Mouse (Mus musculus) stomach, embryonic 15.5 days (tissue): ENCODE measurements around the gene Selenow. TPM values are rescaled to one million over a fixed set of nuclear protein-coding genes. Genes with fewer than 3 reads are reported as not detected.

Source experiments
- ATAC-seq: fragments of 200-750 bp; cut with Nextera tagmentation; 2 replicates; pipeline ENCODE4 v1.8.0; 2017; ENCODE audit warnings: low read depth, moderate number of reproducible peaks, moderate TSS enrichment; ENCODE audit not compliant: insufficient read depth, low FRiP score
- H3K27ac ChIP-seq: fragments of 300-500 bp; sonication (generic); 2 replicates; pipeline ENCODE4 v1.5.1; 2015; ENCODE audit warnings: mild to moderate bottlenecking, inconsistent platforms
- H3K27me3 ChIP-seq: fragments of 300-500 bp; sonication (generic); replicated peaks from 2 replicates; pipeline ENCODE4 v1.6.1; 2015; ENCODE audit warnings: inconsistent platforms
- H3K36me3 ChIP-seq: fragments of 300-500 bp; sonication (generic); 2 replicates; pipeline ENCODE4 v1.6.1; 2015; ENCODE audit warnings: inconsistent platforms
- H3K4me1 ChIP-seq: fragments of 300-500 bp; sonication (generic); 2 replicates; pipeline ENCODE4 v1.6.1; 2015; ENCODE audit warnings: inconsistent platforms
- H3K4me2 ChIP-seq: fragments of 300-500 bp; sonication (generic); 2 replicates; pipeline ENCODE4 v1.6.1; 2015; ENCODE audit warnings: mild to moderate bottlenecking, inconsistent platforms
- H3K4me3 ChIP-seq: fragments of 300-500 bp; sonication (generic); replicated peaks from 2 replicates; pipeline ENCODE4 v1.5.1; 2015; ENCODE audit warnings: inconsistent platforms
- H3K9ac ChIP-seq: fragments of 300-500 bp; sonication (generic); 2 replicates; pipeline ENCODE4 v1.6.1; 2015; ENCODE audit warnings: inconsistent platforms
- H3K9me3 ChIP-seq: fragments of 300-500 bp; sonication (generic); 2 replicates; pipeline ENCODE4 v1.6.1; 2016; ENCODE audit warnings: inconsistent platforms
- WGBS: fragments of 180-500 bp; shearing (Covaris S2); methylation state at CpG from one replicate; pipeline ENCODE4 v1.1.7; 2015; 5-methylcytosine and 5-hydroxymethylcytosine counted together
- polyA plus RNA-seq: library from polyadenylated mRNA; unstranded; fragments of >200 nt; fragmentation: Nextera tagmentation; extraction: Ambion mirVana; gene quantifications from 2 replicates; pipeline ENCODE4 v1.2.1, GENCODE M21; 2015

Gene Selenow
- polyA plus RNA-seq, 1 experiment from 2014 or later: 686 TPM

DNA sequence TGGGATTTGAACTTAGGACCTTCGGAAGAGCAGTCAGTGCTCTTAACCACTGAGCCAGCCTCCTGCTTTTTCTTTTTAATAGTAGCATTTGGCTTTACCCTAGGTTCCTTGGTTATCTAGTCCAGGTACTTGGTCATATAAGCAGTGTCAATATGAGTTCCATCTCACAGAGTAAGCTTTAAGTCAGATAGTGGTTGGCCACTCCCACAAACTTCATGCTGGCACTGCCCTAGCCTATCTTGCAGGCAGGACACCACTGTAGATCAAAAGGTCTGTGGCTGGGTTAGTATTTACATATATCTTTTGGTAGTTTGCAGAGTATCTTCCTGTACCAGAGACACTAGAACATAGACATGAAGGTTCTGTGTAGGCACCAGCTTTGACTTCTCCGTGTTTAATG is 38.1 kb downstream of the Selenow start:
- Histone ChIP-seq H3K9me3 (no peaks in the 10 kb centered on the region), H3K4me1 (no peaks in the 10 kb centered on the region), H3K36me3 (no peaks in the 10 kb centered on the region), H3K27me3 (no peaks in the 10 kb centered on the region), H3K4me2 (no peak overlapping the region), H3K9ac (no peak overlapping the region), H3K27ac (no peak overlapping the region), H3K4me3 (no peak overlapping the region)
- 80% methylated on average over 2 of the region's 2 CpGs for WGBS
- no peak for ATAC-seq

DNA sequence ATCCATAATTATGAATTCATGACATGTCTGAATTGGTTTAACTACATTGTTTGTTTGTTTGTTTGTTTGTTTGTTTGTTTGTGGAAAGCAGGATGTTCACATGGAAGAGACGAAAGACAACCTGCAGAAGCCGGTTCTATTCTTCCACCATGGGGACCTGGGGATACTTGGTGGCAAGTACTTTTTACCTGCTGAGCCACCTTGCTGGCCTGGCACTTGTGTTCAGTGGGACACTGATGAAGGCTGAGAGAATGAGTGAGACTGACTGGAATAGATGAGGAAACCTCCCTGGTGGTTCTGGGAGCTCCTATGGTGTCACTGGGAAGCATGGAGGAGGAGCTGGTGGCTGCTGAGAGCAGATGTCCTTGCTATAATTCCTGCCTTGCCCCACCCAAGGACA is 39.9 kb downstream of the Selenow start, which contains the start of gene Crxos:
Gene Crxos (plus strand): TSS at position 301 of the 400 bp plus-strand sequence.
- H3K4me2 ChIP-seq: no peak within 1 kb of the TSS
- no peak within 1 kb of the TSS for H3K4me3 ChIP-seq
- H3K36me3 ChIP-seq: no peaks in the 10 kb centered on the region
- no peak within 1 kb of the TSS for H3K9ac ChIP-seq
- no peak within 1 kb of the TSS for H3K27ac ChIP-seq
- no peaks in the 10 kb centered on the region for H3K27me3 ChIP-seq
- no peak for ATAC-seq
- H3K9me3 ChIP-seq: no peaks in the 10 kb centered on the region
- 89% methylated on average over 2 of the region's 2 CpGs for WGBS
- H3K4me1 ChIP-seq: no peaks in the 10 kb centered on the region

DNA sequence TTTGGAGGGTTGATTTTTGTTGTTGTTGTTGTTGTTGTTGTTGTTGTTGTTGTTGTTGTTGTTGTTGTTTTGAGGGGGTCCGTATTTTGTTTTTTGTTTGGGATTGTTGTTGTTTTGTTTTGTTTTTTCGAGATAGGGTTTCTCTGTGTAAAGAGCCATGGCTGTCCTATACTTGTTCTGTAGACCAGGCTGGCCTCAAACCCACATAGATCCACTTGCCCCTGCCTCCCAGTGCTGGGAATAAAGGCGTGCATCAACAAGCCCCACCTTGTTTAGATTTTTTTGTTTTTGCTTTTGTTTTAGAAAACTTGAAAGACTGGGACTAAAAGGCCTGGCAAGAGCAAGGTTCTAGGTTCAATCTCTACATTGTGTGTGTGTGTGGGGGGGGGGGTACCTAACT is 40.4 kb downstream of the Selenow start:
- no peaks in the 10 kb centered on the region for H3K4me1 ChIP-seq
- 67% methylated on average over 3 of the region's 3 CpGs for WGBS
- H3K27ac ChIP-seq: no peak overlapping the region
- no peaks in the 10 kb centered on the region for H3K9me3 ChIP-seq
- H3K4me3 ChIP-seq: no peak overlapping the region
- H3K36me3 ChIP-seq: no peaks in the 10 kb centered on the region
- H3K4me2 ChIP-seq: no peak overlapping the region
- H3K9ac ChIP-seq: no peak overlapping the region
- no peak for ATAC-seq
- H3K27me3 ChIP-seq: no peaks in the 10 kb centered on the region

DNA sequence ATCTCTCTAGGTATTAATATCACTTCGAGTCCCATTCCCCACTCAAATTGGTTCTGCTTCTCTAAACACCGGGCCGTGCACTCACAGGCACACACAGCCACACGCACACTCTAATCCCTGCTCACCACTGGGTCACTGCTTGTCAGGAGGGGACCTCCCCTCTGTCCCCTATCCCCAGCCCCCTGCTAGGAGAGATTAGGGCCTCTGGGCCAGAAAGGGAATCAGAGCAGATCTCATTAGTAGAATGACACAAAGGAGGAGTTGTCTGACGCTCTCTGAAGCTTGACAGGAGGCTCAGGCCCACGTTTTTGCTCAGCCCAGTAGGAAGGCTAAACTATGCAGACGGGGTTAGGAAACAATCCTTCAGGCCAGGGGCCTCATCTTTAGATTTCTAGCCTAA is 40.8 kb downstream of the Selenow start:
- 16% methylated on average over 7 of the region's 7 CpGs for WGBS
- H3K4me2 ChIP-seq: no peak overlapping the region
- H3K27ac ChIP-seq: no peak overlapping the region
- H3K9ac ChIP-seq: no peak overlapping the region
- H3K27me3 ChIP-seq: no peaks in the 10 kb centered on the region
- H3K9me3 ChIP-seq: no peaks in the 10 kb centered on the region
- H3K36me3 ChIP-seq: no peaks in the 10 kb centered on the region
- H3K4me3 ChIP-seq: no peak overlapping the region
- H3K4me1 ChIP-seq: no peaks in the 10 kb centered on the region
- no peak for ATAC-seq

DNA sequence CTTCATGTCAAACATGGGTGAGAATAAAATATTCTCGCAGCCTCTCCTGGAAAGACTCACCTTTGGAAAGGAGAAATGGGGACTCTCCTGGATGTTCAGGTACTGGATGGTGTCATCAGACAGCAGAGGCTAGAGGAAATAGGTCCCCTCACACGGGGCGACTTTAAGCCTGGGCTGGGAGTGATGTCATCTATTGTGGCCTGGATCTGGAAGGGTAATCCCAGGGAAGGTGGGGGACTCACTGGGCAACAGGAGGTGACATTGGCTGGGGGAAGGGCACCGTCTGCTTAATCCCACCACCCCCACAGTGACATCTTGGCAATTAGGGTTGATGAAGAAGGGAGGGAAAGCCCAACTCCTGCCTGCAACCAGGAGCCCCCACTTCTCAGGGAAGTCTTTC is 42.4 kb downstream of the Selenow start, which contains the start of gene Crx:
Gene Crx (minus strand): TSS at position 213 of the 400 bp plus-strand sequence.
- no peaks in the 10 kb centered on the region for H3K27me3 ChIP-seq
- WGBS: 40% methylated on average over 4 of the region's 4 CpGs
- H3K4me3 ChIP-seq: no peak within 1 kb of the TSS
- no peak within 1 kb of the TSS for H3K9ac ChIP-seq
- no peak for ATAC-seq
- H3K36me3 ChIP-seq: no peaks in the 10 kb centered on the region
- H3K9me3 ChIP-seq: no peaks in the 10 kb centered on the region
- no peak within 1 kb of the TSS for H3K4me2 ChIP-seq
- H3K4me1 ChIP-seq: no peaks in the 10 kb centered on the region
- H3K27ac ChIP-seq: no peak within 1 kb of the TSS

Other genes with a start within 250 kb of the Selenow start
- gene Obox5, start 172.3 kb downstream of the Selenow start, polyA plus RNA-seq: not detected in 2 replicates
- not detected in 2 replicates for gene Obox6, start 82.7 kb downstream of the Selenow start, polyA plus RNA-seq
- not detected in 2 replicates for gene Crx, start 42.4 kb downstream of the Selenow start, polyA plus RNA-seq
- gene Crxos, start 39.8 kb downstream of the Selenow start, polyA plus RNA-seq: not detected in 2 replicates
- 173 and 183 TPM in 2 replicates for gene Nop53, start 23.7 kb upstream of the Selenow start, polyA plus RNA-seq
- 49.0 and 49.6 TPM in 2 replicates for gene Ehd2, start 45.2 kb upstream of the Selenow start, polyA plus RNA-seq
- gene Bicra, start 125.5 kb upstream of the Selenow start, polyA plus RNA-seq: 5.8 and 7.2 TPM in 2 replicates
- gene Zfp541, start 139.4 kb upstream of the Selenow start, polyA plus RNA-seq: 0.04 and 0.10 TPM in 2 replicates
- 175 and 176 TPM in 2 replicates for gene Napa, start 176.1 kb upstream of the Selenow start, polyA plus RNA-seq
- 29.5 and 29.9 TPM in 2 replicates for gene Kptn, start 197.5 kb upstream of the Selenow start, polyA plus RNA-seq
- gene Slc8a2, start 207.4 kb upstream of the Selenow start, polyA plus RNA-seq: 0.30 and 0.35 TPM in 2 replicates